Mouse (Mus musculus): Measurements from ENCODE around the gene Fam221a. TPM values are rescaled to one million over a fixed set of nuclear protein-coding genes. Genes with fewer than 3 reads are reported as not detected.
A peak's percentile ranks its signal among the peaks of the same experiment; 100 is the strongest.

Gene Fam221a
- total RNA-seq (2014; fragmentation: Nextera tagmentation): 8.1 and 9.2 TPM in 2 replicates
- total RNA-seq (2017): 3.0 and 6.0 TPM in 2 replicates
- polyA plus RNA-seq (2012): 0.37 and 0.68 TPM in 2 replicates

DNA sequence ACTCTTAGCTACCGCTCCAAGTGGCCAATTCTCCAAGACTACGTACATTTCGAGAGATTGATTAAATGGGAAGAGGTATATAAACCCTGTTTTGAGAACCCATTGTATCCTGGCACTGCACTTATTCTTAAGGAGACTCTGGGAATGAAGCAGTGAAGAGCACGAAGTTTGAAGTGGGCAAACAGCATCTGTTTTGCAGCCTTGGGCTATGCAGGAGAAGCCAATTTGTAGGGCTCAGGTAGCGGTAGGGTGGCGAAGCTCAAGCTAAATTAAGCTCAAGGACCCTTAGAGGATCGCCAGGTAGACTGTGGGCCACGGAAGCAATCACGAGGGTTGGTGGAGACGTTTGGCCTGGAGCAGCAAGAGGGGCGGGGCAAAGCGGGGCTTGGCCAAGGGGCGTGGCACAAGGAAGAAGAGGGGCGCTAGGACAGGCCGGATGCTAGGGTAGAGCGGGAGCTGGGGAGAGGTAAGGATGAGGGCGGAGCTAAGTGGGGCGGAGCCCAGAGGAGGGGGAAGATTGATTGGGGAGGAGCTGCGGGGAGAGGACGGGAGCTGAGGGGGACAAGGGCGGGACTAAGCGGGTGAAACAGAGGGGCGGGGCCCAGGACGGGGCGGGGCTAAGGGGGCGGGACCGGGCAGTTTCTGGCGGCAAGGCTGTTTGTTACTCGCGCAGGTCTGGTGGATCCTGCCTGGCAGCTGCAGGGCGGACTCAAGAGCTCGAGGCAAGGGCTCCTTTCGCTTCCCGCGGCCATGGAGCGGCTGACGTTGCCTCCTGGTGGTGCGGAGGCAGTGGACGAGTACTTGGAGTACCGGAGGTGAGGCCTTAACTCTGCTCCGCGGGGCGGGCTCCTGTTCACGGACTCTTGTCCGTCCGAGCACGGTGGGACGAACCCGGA is at the start of gene Fam221a:
Gene Fam221a (plus strand): TSS at position 581 of the 896 bp plus-strand sequence.
- Histone ChIP-seq H3K4me3 (ENCODE audit: low read depth, low read length) (peak within 1 kb of the TSS; percentile 72), H3K9me3 (replicated peaks) (no peaks in the 10 kb centered on the region), H3K27me3 (ENCODE audit: insufficient read depth, low read length) (peaks cover 2% of the 10 kb centered on the region; the same call in 1 of the 2 replicates), H3K4me1 (ENCODE audit: insufficient read depth, low read depth, low read length) (peaks cover 16% of the 10 kb centered on the region), H3K36me3 (replicated peaks) (no peaks in the 10 kb centered on the region)
- peak; percentile 98 for ATAC-seq (ENCODE audit: extremely low read depth, insufficient number of reproducible peaks, low FRiP score, poor library complexity, severe bottlenecking)
- TF ChIP-seq GATA2 (IDR thresholded peaks at IDR 0.05; ENCODE audit: borderline replicate concordance, low read depth, low read length): no peak
- no peak for TF ChIP-seq CTCF (IDR thresholded peaks at IDR 0.05; ENCODE audit: low read depth, low read length)
- TF ChIP-seq TAL1 (conservative IDR thresholded peaks at IDR 0.05; ENCODE audit: low read depth, low read length): no peak
- TF ChIP-seq POLR2AphosphoS5 (IDR thresholded peaks at IDR 0.05; ENCODE audit: insufficient replicate concordance, low read depth, low read length): no peak
- TF ChIP-seq GATA1 (IDR thresholded peaks at IDR 0.05; ENCODE audit: borderline replicate concordance, low read length): no peak
- peak; percentile 69 for DNase-seq (ENCODE audit: low spot score)

- DNase-seq (ENCODE audit: low spot score) (peak; percentile 83), ATAC-seq (ENCODE audit: extremely low read depth, insufficient number of reproducible peaks, low FRiP score, poor library complexity, severe bottlenecking) (peak; percentile 91)
- no peak for TF ChIP-seq GATA1 (IDR thresholded peaks at IDR 0.05; ENCODE audit: borderline replicate concordance, low read length)
- no peak; the same call in none of the 2 replicates for TF ChIP-seq CTCF (IDR thresholded peaks at IDR 0.05; ENCODE audit: low read depth, low read length)
- no peak for TF ChIP-seq POLR2AphosphoS5 (IDR thresholded peaks at IDR 0.05; ENCODE audit: insufficient replicate concordance, low read depth, low read length)
- TF ChIP-seq GATA2 (IDR thresholded peaks at IDR 0.05; ENCODE audit: borderline replicate concordance, low read depth, low read length): no peak
- no peak for TF ChIP-seq TAL1 (conservative IDR thresholded peaks at IDR 0.05; ENCODE audit: low read depth, low read length)
- no peaks in the 10 kb centered on the region for H3K9me3 ChIP-seq (replicated peaks)
- peaks cover 8% of the 10 kb centered on the region; the same call in 1 of the 2 replicates for H3K27me3 ChIP-seq (ENCODE audit: insufficient read depth, low read length)
- H3K36me3 ChIP-seq (replicated peaks): no peaks in the 10 kb centered on the region
- H3K4me1 ChIP-seq (ENCODE audit: insufficient read depth, low read depth, low read length): peaks cover 32% of the 10 kb centered on the region
- peak within 1 kb of the TSS; percentile 84 for H3K4me3 ChIP-seq (ENCODE audit: low read depth, low read length)
Observed at GRCm38 (mm10) chr6:49318966-49319594, 48.5 kb upstream of the Fam221a start, which contains the start of gene Ccdc126. TSS of gene Ccdc126 (plus strand) at chr6:49319274.

- Histone ChIP-seq H3K27me3 (ENCODE audit: insufficient read depth, low read length) (peaks cover 3% of the 10 kb centered on the region; the same call in 1 of the 2 replicates), H3K36me3 (replicated peaks) (no peaks in the 10 kb centered on the region), H3K4me1 (ENCODE audit: insufficient read depth, low read depth, low read length) (peaks cover 36% of the 10 kb centered on the region), H3K4me3 (ENCODE audit: low read depth, low read length) (peak overlapping the region; percentile 84), H3K9me3 (replicated peaks) (no peaks in the 10 kb centered on the region)
- TF ChIP-seq GATA2 (IDR thresholded peaks at IDR 0.05; ENCODE audit: borderline replicate concordance, low read depth, low read length): no peak
- TF ChIP-seq GATA1 (IDR thresholded peaks at IDR 0.05; ENCODE audit: borderline replicate concordance, low read length): no peak
- TF ChIP-seq CTCF (IDR thresholded peaks at IDR 0.05; ENCODE audit: low read depth, low read length): no peak
- no peak for TF ChIP-seq TAL1 (conservative IDR thresholded peaks at IDR 0.05; ENCODE audit: low read depth, low read length)
- no peak for TF ChIP-seq POLR2AphosphoS5 (IDR thresholded peaks at IDR 0.05; ENCODE audit: insufficient replicate concordance, low read depth, low read length)
- ATAC-seq (ENCODE audit: extremely low read depth, insufficient number of reproducible peaks, low FRiP score, poor library complexity, severe bottlenecking): no peak
- no peak for DNase-seq (ENCODE audit: low spot score)
Observed at GRCm38 (mm10) chr6:49319595-49320315, 47.8 kb upstream of the Fam221a start.

DNA sequence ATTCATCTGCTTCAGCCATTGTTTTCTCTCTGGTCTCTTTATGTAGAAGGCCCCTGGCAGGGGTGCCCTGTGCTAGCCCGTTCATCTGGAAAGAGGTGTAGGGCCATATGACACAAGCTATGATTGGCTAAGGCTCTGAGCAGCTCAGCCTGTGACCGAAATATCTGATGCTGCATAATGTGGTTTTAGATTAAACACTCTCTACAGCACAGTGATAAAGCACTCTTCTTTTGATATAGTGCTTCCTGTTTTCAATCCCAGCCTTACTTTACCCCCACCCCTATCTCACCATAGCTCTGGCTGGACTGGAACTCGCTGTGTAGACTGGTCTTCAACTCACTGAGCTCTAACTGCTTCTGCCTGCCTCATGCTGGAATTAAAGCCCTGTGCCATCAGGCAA is 46.2 kb upstream of the Fam221a start:
- H3K9me3 ChIP-seq (replicated peaks): no peaks in the 10 kb centered on the region
- TF ChIP-seq TAL1 (conservative IDR thresholded peaks at IDR 0.05; ENCODE audit: low read depth, low read length) (no peak), GATA1 (IDR thresholded peaks at IDR 0.05; ENCODE audit: borderline replicate concordance, low read length) (no peak)
- H3K27me3 ChIP-seq (ENCODE audit: insufficient read depth, low read length): no peaks in the 10 kb centered on the region
- DNase-seq (ENCODE audit: low spot score) (peak; percentile 10), ATAC-seq (ENCODE audit: extremely low read depth, insufficient number of reproducible peaks, low FRiP score, poor library complexity, severe bottlenecking) (peak; percentile 52)
- H3K4me1 ChIP-seq (ENCODE audit: insufficient read depth, low read depth, low read length): peaks cover 36% of the 10 kb centered on the region
- H3K36me3 ChIP-seq (replicated peaks): no peaks in the 10 kb centered on the region
- H3K4me3 ChIP-seq (ENCODE audit: low read depth, low read length): no peak overlapping the region

DNA sequence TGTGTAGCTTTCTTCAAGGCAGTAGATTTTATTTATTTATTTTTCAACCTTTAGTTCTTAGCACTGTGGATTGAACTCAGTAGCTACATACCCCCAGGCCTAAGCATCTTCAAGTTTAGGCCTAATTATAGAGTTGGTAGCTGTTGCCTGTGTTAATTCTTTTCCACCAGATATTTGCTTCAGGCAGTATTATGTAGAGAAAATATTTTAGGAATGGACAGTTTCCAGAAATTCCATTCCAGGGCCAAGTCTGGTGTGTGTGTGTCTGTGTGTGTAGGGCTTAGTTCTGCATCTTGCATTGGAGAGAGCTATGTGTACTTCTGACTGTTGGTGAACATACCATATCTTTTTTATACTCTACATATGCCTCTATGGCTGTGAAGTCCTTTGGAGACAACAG is 45.5 kb upstream of the Fam221a start:
- ATAC-seq (ENCODE audit: extremely low read depth, insufficient number of reproducible peaks, low FRiP score, poor library complexity, severe bottlenecking) (no peak), DNase-seq (ENCODE audit: low spot score) (no peak)
- Histone ChIP-seq H3K27me3 (ENCODE audit: insufficient read depth, low read length) (no peaks in the 10 kb centered on the region), H3K4me3 (ENCODE audit: low read depth, low read length) (no peak overlapping the region), H3K36me3 (replicated peaks) (no peaks in the 10 kb centered on the region), H3K9me3 (replicated peaks) (no peaks in the 10 kb centered on the region), H3K4me1 (ENCODE audit: insufficient read depth, low read depth, low read length) (peaks cover 36% of the 10 kb centered on the region)
- TF ChIP-seq GATA2 (IDR thresholded peaks at IDR 0.05; ENCODE audit: borderline replicate concordance, low read depth, low read length) (no peak), CTCF (IDR thresholded peaks at IDR 0.05; ENCODE audit: low read depth, low read length) (no peak), POLR2AphosphoS5 (IDR thresholded peaks at IDR 0.05; ENCODE audit: insufficient replicate concordance, low read depth, low read length) (no peak), TAL1 (conservative IDR thresholded peaks at IDR 0.05; ENCODE audit: low read depth, low read length) (no peak), GATA1 (IDR thresholded peaks at IDR 0.05; ENCODE audit: borderline replicate concordance, low read length) (no peak)
